Mouse (Mus musculus) v-Abl transformed pro-B cells (cell line): Measurements from ENCODE around the gene Smarcb1.

Source experiments
- in situ Hi-C, 2 experiments: fragments of 400-800 bp; cut with MboI; formaldehyde crosslinking; loops; one replicate each; pipeline ENCODE4 v1.15.1; 2025; ENCODE audit not compliant: unreplicated experiment in 2 of 2

Gene Smarcb1

DNA sequence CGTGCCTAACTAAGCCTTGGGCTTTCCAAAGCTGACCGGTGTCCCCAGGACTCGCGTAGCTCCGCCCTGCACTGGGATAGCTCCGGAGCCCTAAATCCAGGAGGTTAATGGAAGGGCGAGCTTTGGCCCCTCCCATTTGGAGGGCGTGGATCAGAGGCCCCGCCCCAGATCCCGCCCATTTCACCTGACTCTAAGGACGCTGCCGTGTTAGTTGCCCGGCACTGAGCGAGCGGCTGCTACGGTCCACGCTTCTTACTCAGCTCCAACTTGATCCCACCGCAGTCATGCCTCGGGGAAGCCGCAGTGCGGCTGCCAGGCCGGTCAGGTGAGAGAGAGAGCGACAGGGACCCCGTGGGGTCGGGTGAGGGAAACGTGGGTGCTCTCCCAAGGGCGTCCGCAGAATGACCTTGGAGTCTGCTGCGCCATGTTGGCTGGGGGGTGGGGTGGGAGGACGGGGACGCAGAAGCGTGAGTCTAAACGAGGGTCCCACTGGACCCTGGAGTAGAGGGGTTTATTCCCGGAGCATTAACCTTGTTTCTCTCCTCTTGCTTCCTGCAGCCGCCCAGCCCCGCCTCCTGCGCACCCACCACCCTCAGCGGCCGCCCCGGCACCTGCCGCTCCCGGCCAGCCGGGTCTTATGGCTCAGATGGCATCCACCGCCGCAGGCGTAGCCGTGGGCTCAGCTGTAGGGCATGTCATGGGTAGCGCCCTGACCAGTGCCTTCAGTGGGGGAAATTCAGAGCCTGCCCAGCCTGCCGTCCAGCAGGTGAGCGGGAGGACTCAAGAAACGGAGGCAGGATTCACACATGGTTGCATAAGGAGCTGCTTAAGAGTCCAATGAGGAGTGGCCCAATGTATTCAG, 14.5 kb upstream of the Smarcb1 start, which contains the start of gene Mmp11:
Gene Mmp11, minus strand, starts transcription at position 817 of the 862 bp plus-strand sequence.
- in situ Hi-C loops, result no loop called here

DNA sequence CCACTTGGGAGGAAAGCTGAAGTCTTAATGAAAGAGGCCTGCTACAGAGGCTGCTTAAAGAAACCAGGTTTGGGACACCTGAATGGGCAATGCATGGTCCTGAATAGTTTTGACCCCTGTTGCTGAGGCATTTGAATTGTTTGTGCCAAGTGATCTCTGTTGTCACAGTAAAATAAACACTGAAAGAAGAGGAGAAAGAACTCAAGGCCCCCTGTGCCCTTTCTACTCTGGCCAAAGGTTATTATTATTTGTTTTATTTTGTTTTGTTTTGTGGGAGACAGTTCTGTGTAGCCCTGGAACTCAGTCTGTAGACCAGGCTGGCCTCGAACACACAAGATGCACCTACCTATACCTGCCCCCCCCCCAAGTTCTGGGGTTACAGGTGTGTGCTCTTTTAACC, 13.6 kb upstream of the Smarcb1 start:
- in situ Hi-C loops, result no loop called here

DNA sequence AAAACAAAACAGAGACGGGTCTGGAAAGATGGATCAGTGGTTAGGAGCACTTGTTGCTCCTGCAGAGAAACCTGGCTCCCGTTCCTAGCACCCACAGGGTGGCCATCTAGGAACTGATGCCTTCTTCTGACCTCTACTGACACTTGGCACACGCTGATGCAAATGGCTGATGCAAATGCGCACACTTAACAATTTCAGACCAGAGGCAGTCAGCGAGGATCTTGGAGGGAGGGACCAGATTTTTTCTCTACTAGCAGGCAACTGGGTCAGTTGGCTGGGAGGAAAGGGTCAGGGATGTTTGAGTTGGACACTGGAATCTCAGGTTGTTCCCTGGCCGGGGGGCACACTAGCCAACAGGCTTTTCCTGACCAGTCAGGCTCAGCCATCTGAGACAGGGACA, 11.5 kb upstream of the Smarcb1 start, which contains the start of gene Chchd10:
Gene Chchd10, plus strand, starts transcription at position 240 of the 400 bp plus-strand sequence.
- in situ Hi-C loops, result no loop called here

DNA sequence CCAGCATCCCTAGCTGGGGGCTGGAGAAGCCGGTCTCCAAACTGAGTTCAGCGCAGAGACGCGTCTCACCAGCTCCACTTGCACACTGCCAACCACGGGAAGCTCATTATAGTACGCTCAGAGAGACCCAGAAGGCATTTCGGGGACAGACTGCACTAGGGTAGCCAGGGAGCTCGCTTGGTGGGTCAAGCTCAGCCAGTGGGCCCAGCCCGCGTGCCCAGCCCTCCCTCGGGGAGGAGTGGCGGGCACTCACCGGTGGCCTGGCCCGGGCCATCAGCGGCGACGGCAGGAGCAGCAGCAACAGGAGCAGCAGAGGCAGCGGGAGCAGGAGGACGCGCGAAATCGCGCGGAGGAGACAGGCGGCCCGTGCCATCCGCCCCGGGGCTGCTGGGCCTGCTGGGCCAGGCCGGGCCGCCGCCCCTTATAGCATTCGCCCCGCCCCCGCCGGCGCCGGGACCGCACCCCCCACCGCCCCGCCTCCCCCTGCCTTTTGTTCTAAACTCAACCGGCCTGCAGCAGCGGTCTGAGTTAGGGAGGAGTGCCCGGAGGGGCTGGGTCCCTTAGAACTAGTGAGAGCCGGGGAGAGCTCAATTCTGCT, 10.8 kb upstream of the Smarcb1 start:
- in situ Hi-C loops, result no loop called here

DNA sequence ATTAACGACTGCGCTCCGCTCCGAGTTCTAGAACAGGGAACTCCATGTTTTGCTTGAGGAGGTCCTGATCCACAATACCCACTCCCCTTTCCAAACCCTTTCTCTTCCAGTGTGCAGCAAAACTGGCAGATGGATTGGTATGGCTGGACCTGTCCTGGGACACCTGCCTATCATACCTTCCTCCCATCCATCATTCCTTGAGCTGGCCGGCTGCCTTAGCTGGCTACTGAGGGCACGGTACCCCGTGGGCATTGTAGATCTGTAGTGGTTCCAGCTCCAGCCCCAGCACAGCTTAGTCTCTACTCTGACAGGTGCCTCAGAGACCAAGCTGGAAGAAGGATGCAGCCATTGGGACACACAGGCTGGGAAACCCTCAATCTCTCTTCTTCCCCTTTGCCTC, 9.9 kb upstream of the Smarcb1 start:
- in situ Hi-C loops, result no loop called here

DNA sequence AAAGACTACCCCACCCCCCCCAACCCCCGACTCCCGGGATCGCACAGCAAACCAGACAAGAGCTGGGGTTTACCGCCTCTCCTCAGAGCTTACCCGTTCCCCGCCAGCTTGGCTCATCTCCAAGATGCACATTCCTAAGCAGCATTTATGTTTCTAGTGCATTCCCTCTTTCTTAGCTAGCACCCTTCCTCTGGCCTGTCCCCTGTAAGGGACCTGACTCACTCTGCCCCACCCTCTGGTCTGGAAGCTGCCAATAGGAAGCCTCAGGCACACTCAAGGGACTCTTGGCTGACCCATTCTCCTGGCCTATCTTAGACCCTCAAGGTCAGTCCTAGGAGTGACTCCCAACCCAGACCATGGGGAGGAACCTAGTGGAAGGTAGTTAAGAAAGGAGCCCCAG, 8.9 kb upstream of the Smarcb1 start:
- in situ Hi-C loops, result no loop called here

DNA sequence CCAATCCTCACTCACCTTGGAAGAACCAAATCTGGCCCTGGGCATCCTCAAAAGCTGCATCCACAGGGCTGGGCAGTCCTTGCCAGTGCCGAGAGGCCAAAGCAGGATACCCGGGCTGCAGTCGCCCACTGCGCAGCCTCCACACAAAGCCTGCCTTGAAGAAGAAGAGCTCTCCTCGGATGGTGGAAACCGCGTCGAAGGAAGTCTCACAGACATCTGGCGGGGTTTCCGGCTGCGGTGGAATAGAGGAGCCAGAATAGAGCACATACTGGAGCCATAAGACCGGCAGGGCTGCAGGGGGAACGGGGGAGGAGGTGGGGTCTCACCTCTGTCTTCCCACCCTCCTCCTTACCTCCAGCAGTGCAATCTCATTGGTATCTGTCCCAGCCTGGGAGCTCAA, 5.0 kb upstream of the Smarcb1 start:
- in situ Hi-C loops, result no loop called here

DNA sequence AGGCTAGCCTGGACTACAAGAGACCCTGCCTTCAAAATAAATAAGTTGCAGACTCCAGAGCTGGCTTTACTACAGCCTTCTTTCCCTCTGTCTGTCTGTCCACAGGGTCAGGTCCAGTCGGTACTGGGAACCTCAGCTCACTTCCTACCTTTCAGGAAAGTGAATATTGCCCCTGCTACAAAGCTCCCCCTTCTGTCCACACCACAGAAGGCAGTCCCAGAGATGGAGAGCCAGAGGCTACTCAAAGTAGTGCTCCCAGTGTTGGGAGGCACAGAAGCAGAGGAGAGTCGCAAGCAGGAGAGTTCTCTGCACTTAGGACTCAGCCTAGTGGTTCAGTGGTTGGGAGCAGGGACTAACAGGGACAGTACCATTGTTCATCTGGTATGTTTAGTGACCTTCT, 2.9 kb upstream of the Smarcb1 start:
- in situ Hi-C loops, result no loop called here

DNA sequence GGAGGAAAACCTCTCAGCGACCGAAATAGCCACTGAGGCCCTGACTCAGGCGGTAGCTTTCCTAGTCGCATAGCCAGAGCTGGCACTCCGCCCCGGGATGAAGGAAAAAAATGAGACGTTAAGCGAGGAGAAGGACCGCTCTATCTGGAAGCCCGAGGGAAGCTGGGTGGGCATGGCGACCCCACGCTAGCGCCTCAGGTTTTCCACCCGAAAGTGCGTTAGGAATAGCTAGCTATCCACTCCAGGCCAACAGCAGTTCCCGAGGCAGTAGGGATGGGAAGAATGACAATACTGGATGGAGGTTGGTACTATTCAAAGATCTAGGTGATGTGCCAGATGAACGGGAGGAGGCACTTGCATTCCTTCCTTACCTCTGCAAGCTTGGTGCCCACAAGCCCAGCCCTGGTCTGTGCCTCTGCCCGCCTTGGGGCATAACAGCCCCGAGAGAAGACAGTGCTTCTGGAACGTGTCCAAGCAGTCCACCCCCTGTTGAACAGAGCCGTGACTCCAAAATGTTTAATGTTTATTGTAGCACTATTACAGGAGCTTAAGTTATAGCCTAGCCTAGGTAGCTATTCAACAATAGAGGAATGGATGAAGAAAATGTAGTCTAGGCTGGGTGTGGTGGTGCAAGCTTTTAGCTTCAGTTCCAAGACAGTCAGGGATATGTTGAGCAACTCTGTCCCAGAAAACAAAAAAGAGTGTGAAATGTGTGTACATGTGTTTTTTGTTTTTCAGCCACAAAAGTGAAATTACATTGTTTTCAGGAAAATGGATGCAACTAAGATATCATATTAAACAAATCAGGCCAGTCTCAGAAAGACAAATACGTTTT, 526 bp upstream of the Smarcb1 start:
- in situ Hi-C loops, result no loop called here

DNA sequence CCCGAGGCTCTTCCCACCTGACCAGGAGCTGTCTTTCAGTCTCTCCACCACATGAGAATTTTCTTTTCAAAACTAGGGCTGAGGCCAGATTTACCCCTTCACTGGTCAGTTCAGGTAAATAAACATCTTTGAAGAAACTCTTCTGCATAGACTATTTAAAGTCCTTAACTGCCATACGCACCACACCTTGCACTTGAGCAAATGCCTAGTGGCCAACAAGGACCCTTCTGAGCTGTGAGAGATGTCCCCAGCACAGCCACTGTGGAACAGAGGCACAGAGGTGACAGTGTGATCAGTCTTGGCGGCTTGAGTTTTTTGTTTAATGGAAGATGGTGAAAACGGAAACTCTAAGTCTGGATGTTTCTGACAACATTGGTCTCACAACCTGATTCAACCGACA, 2.4 kb downstream of the Smarcb1 start:
- in situ Hi-C loops, result no loop called here

DNA sequence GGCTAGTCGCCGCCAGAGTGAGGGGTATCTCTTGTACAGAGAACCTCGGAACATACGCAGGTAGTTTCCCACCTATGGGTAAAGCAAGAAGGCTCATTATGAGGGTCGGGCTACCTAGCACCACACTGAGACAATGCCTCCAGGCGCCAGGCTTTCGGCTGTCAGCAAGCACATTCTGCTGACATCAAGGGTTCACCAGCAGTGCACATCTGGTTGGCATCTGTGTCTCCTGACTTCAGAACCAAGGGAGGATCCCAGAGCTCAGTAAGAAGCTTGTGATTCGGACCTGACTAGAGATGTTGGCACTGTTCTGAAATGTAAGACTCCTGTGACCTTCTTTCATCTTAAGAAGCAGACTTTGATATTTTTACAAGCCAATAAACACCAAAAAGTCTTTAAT, 4.6 kb downstream of the Smarcb1 start:
- in situ Hi-C loops, result no loop called here

DNA sequence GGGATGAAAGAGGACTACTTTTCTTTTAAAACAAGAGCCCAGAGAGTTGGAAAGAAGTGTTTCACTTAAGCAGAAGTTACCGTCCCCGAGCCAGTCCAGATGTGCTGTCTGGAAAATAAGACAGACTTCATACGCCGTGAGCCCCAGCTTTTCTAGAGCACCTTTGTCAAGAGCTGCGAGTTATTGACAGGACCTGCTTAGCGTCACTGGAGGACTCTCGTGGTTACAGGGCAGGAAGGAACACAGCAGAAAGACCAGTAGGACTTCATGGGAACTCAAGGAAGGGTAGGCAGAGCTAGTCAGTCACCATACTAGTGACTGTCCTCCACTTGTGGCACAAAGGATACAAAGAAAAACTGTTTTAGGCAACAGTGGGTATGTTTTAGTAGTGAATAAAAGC, 5.9 kb downstream of the Smarcb1 start:
- in situ Hi-C loops, result no loop called here

DNA sequence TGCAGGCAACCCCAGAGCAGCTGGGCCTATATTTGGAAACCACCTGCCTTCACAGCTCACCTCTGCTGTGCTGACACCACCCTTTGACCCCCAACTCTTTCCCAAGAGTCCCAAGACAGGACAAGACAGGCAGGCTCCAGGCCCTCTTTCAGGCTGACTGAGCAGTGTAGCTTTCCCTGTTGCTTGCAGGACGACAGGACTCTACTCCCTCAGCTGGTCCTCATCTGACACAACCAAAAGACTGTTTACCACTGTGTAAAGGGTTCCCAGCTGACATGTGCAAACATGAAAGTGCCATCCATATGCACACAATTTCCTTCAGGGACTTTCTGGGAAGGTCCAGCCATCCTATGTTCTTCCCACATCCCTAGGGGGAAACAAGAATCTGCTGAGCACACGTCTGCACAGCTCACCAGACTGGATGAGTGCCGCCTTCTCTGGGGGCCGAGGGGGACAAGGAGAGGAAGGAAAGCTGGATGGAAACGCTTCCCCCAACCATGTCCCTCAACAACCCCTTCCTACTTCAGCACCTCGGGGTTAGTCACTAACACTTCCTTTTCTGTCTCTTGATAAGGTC, 8.3 kb downstream of the Smarcb1 start:
- in situ Hi-C loops, result no loop called here

DNA sequence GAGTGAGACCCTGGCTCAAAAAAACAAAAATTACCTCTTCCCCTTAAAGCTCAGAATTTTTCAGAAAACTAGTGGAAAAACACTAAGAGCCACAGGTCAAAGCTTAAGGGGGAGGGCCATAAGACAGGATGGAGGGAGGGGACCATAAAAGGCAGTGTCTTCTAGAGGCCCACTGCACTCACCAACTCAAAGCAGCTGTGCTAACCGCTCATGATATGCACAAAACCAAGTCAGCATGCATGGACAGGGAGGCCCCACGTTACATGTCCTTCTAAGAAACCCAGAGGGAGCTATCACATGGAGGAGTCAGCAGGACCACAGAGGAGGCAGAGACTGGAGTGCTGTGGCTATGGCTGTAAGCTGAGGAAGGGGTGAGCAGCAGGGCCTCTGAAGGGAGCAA, 10.7 kb downstream of the Smarcb1 start:
- in situ Hi-C loops, result no loop called here

DNA sequence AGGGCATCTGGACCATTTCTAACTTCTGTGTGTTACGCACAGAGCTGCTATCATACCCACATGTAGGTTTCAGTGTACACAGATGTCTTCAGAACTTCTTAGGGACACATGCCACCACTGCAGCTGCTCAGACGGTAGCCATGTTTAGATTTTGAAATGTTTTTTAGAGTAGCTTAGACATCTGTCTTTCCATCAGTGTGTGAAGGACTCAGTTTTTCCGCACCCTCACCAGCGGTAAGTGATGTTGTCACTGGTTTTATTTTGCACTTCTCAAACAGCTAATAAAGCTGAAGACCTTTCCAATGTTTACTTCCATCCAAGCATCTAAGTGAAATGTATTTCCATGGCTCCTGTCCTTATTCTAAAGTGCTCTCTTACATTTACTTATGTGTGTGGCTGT, 14.5 kb downstream of the Smarcb1 start:
- in situ Hi-C loops, result no loop called here

DNA sequence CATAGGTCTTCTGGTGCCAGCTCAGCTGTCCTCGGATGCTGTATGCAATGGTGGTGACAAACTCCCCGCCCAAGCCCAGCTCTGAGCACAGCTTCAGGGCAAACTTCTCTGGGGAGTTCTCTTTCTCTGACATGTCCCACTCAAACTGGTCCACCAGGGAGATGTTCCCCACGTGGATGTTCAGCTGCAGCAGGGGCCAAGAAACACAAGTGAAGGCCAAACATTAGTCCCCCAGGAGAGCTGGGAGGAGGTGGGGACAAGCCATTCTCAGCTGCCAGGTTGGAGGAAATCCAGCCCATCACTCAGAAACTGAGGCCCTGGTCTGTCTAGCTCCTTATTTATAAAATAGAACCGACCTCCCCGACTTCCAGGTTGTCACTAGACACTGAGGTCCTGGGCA, 17.0 kb downstream of the Smarcb1 start:
- in situ Hi-C loops, result no loop called here

DNA sequence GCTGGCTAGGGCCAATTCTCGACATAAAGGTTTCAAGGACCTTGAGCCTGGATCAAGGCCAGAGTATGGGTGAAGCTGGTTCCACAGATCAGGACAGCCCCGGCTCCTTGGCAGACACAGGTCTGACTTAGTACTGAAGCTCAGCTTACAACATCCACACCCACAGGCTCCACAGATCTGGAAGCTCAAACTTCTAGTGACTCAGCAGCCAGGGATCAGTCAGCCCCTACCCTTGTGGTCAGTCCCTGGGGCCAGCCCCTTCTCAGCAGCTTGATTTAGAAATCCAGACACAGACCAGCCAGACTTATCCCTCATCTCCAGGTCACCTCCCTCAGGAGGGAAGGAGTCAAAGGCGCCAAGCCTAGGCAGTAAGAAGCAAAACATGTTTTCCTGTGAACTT, 22.6 kb downstream of the Smarcb1 start:
- in situ Hi-C loops, result no loop called here

DNA sequence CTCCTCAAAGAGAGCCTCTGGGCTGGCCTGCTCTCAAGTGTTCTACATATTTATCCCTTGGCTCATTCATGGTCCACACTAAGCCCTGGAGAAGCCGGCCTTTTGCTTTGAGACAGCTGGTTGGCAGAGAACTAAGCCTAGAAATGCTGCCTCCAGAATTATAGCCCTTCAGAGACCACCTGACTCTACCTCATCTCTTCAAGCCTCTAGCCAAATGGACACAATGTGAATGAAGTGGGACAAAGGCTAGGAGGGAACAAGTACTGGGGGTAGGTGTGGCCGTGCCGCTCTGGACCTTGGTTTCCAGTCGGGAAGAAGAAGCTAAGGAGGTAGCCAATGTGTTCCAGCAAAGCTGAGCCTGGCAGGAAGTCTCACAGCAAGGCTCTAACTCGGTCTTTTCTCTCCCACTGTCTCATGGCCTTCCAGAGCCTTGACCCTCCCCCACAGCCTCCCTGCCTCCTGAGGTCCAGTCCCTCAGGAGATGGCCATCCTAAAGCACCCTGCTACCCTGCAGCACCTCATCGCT, 23.3 kb downstream of the Smarcb1 start:
- in situ Hi-C loops, result no loop called here

DNA sequence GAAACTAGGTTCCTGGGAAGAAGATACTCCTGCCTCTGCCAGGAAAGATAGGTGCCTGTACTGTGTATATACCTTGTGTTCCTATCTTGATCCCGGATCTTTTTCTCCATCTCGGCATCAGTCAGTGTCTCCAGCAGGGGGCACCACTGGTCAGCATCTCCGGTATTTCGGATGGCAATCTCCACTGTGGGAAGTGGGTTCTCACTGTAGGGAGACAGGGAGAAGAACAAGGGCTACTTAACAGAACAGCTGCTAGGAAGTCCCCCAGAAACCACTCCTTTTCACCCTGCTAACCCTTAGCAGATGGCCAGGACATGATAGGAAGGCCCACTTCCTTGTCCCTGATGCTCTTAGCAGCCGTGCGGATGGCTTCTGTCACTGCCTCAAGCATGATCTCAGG, 24.0 kb downstream of the Smarcb1 start:
- in situ Hi-C loops, result no loop called here

DNA sequence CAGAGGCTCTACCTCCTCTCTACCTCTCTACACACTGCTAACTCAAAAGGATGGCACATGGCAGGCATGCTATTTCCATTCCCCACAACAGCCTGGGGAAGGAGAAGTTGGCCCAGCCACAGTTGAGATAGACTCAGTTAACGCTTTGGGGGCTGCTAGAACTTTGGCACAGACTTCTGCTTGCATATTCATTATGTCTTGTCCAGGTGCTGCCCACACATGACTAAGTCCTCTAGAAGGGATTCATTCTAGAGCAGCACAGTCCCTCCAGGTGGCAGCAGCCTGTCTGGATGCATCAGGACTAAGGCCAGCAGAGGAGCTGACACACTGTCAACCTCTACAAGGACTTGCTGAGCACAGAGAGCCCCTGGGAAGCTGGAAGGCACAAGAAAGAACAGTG, 25.2 kb downstream of the Smarcb1 start:
- in situ Hi-C loops, result no loop called here

DNA sequence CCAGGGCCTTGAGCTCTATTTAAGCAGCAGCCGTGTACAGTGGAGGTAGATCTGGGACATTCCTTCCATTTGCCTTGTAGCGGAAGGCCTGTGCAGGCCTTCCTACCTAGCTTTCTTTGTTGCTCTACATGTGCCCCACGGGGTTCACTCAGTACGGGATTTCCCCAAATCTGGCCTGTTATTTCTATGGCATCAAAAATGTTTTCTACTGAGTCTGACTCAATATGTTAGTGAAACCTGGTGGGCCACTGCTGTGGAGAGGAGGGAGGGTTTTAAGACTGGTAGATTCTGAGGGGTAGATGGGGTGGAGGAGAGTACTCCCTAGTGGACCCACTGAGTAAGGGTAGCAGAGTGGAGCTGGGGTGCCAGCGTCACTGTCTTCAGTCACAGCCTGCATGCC, 25.7 kb downstream of the Smarcb1 start:
- in situ Hi-C loops, result no loop called here
